In the genomic region with DNA sequence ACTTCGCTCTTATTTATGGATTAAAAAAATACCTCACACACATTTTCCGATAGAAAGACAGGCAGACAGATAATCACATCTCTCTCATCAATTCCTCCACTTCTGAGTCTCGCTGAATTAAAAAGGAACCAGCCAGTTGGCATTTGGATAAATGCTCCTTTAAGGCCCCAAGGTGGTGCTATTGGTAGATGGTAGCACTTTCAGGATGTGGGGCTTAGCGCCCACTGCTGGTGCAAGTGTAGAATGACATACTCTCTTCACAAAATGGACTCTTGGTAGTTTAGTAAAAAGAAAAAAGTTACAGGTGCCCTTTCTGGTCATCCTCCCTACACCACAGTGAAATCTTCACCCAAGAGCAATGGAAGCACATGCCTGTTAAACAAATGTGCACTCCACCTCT, we compare ENCODE assay signal across 10 mouse cellular contexts. TPM values are rescaled to one million over a fixed set of nuclear protein-coding genes. Genes with fewer than 3 reads are reported as not detected.
DNase-seq lines count a peak whose midpoint lies in the region; ATAC-seq and TF ChIP-seq lines count a peak whose summit lies in the region.
"Had no signal": no experiment of that assay in that cellular context is flagged by ENCODE, and none has a peak within 500 bp of the region (broad histone marks: within the 10 kb centered on the region; RNA-seq: fewer than 3 reads in every experiment).

No protein-coding gene starts in this region.

- no peak overlapping the region for H3K27ac ChIP-seq in cortical plate, adult 2 months (ENCODE audit: insufficient read depth, low read length)
- no peak overlapping the region for H3K27ac ChIP-seq in midbrain, postnatal 0 days (ENCODE audit: low read depth, low read length)

- no peaks in the 10 kb centered on the region for H3K4me1 ChIP-seq in cortical plate, adult 2 months (ENCODE audit: control insufficient read depth, insufficient read depth, low read length)
- H3K4me1 ChIP-seq in midbrain, postnatal 0 days (ENCODE audit: insufficient read depth, low read length) = no peaks in the 10 kb centered on the region

- no peaks in the 10 kb centered on the region for H3K36me3 ChIP-seq in midbrain, postnatal 0 days (ENCODE audit: insufficient read depth, low read length)

- ATAC-seq in midbrain, postnatal 0 days (ENCODE audit: low FRiP score) = peak; percentile 70; the same call in 1 of the 2 replicates

- H3K27me3 ChIP-seq in midbrain, postnatal 0 days (ENCODE audit: insufficient read depth, low read length) = no peaks in the 10 kb centered on the region

- peak; percentile 60 for DNase-seq in layer of hippocampus, adult 11-12 months (ENCODE audit: low spot score)
- DNase-seq in layer of hippocampus, adult 9-10 months (ENCODE audit: low spot score) = no peak
- DNase-seq in ZHBTc4 (ENCODE audit: low read depth, low spot score) = peak; percentile 91
- peak; percentile 8 to 26 for DNase-seq in heart, postnatal 14 days
- peak; percentile 23 to 47 for DNase-seq in left cerebral cortex, adult 8-10 months (ENCODE audit: low spot score in 2 of 2)
- DNase-seq in midbrain, postnatal 0 days (ENCODE audit: low spot score) = peak; percentile 93
- DNase-seq in yolk sac, embryonic 10.5 days (ENCODE audit: low spot score) = no peak

- 18% methylated on average over 4 of the region's 4 CpGs for WGBS in midbrain, postnatal 0 days

- no peak overlapping the region for H3K9ac ChIP-seq in midbrain, postnatal 0 days (replicated peaks; ENCODE audit: low read length, poor library complexity, severe bottlenecking)

- intact Hi-C loops in heart, postnatal 14 days (cut with DNase I) = no loop called here

- no peaks in the 10 kb centered on the region for H3K9me3 ChIP-seq in midbrain, postnatal 0 days (ENCODE audit: low read length)

- H3K4me2 ChIP-seq in midbrain, postnatal 0 days (ENCODE audit: low read depth, low read length, poor library complexity, severe bottlenecking) = no peak overlapping the region

- TF ChIP-seq CTCF in cortical plate, adult 2 months (IDR thresholded peaks at IDR 0.05; ENCODE audit: extremely low read depth, insufficient read depth, low read length) = peak; percentile 98
- TF ChIP-seq CTCF in midbrain, postnatal 0 days (IDR thresholded peaks at IDR 0.05) = peak; percentile 98

- H3K4me3 ChIP-seq in cortical plate, adult 2 months (ENCODE audit: insufficient read depth, low read length) = no peak overlapping the region
- H3K4me3 ChIP-seq in midbrain, postnatal 0 days (ENCODE audit: low read depth, low read length) = no peak overlapping the region
- H3K4me3 ChIP-seq: erythroblast, embryonic 14.5 days had no signal

- no peak for TF ChIP-seq POLR2A in cortical plate, adult 2 months (IDR thresholded peaks at IDR 0.05; ENCODE audit: extremely low read depth, insufficient read depth, low read length)

RNA-seq across cellular contexts. Expression of a gene that starts 37.1 kb away (rescaled TPM):
- polyA plus RNA-seq in cortical plate, adult 2 months (2012; rRNA removed) = 172 and 190 TPM in 2 replicates
- under 1 TPM; 0.41 to 0.63 TPM for total RNA-seq in heart, postnatal 14 days (2021)
- total RNA-seq in left cerebral cortex, adult 8-10 months (2022) = 100 to 1,000 TPM; 205 to 240 (median 236) TPM
- total RNA-seq in midbrain, postnatal 0 days (2014; rRNA removed) = 165 and 166 TPM in 2 replicates
- polyA plus RNA-seq in midbrain, postnatal 0 days (2015; fragmentation: Nextera tagmentation; extraction: Ambion mirVana) = 62.9 and 63.1 TPM in 2 replicates
- total RNA-seq: neutrophil, adult 5-6 weeks had no signal
- polyA plus RNA-seq: erythroblast, embryonic 14.5 days had no signal

Comparison
In these comparisons a context has a peak if more than half of its experiments do, and no peak if none do; other contexts are left out.
1. DNase-seq: peak in layer of hippocampus, adult 11-12 months (single experiment), ZHBTc4 (single experiment), heart, postnatal 14 days (2 of 2), left cerebral cortex, adult 8-10 months (2 of 2) and midbrain, postnatal 0 days (single experiment); none in layer of hippocampus, adult 9-10 months (single experiment) and yolk sac, embryonic 10.5 days (single experiment).
2. RNA of a gene that starts 37.1 kb away (total RNA-seq): 205 to 240 TPM in left cerebral cortex, adult 8-10 months and 165 to 166 TPM in midbrain, postnatal 0 days; 0.41 to 0.63 TPM in heart, postnatal 14 days; every median in the first group is over 100 times any median in the second.